Mouse (Mus musculus) ES-E14 (cell line): ENCODE data around the gene Fcrl5. TPM values are rescaled to one million over a fixed set of nuclear protein-coding genes. Genes with fewer than 3 reads are reported as not detected.

Experiments used
- DNase-seq: peaks from one replicate; pipeline ENCODE4 v3.0.0-alpha.2; 2013; ENCODE audit warnings: low read depth, low spot score
- H3K27ac ChIP-seq: 2 replicates; pipeline ENCODE4 v1.5.1; 2012; ENCODE audit warnings: low read depth, mild to moderate bottlenecking, low read length, moderate library complexity, mixed read lengths; ENCODE audit not compliant: poor library complexity, insufficient read depth, severe bottlenecking
- H3K36me3 ChIP-seq: 2 replicates; pipeline ENCODE4 v1.6.1; 2012; ENCODE audit warnings: mild to moderate bottlenecking, low read length, moderate library complexity, mixed read lengths; ENCODE audit not compliant: control insufficient read depth, poor library complexity, insufficient read depth, severe bottlenecking
- H3K4me1 ChIP-seq, 2 experiments: fragments of 150-350 bp in 1 of 2; sonication (generic) in 1 of 2; 2 replicates each; pipeline ENCODE4 v1.6.1; 2012; ENCODE audit warnings: low read length in 2 of 2, mild to moderate bottlenecking in 1 of 2, mixed read lengths in 1 of 2; ENCODE audit not compliant: control insufficient read depth in 2 of 2, insufficient read depth in 2 of 2, poor library complexity in 1 of 2
- H3K4me3 ChIP-seq, 2 experiments: fragments of 150-350 bp in 1 of 2; sonication (generic) in 1 of 2; 2 replicates each; pipeline ENCODE4 v1.5.1; 2012; ENCODE audit warnings: low read length in 2 of 2, low read depth in 1 of 2, mild to moderate bottlenecking in 1 of 2, mixed read lengths in 1 of 2; ENCODE audit not compliant: insufficient read depth in 1 of 2, poor library complexity in 1 of 2, severe bottlenecking in 1 of 2
- H3K9ac ChIP-seq: 2 replicates; pipeline ENCODE4 v1.6.1; 2012; ENCODE audit warnings: low read depth, mild to moderate bottlenecking, low read length, mixed read lengths; ENCODE audit not compliant: poor library complexity, insufficient read depth, severe bottlenecking
- H3K9me3 ChIP-seq: fragments of 150-350 bp; sonication (generic); 2 replicates; pipeline ENCODE4 v1.6.1; 2012; ENCODE audit warnings: low read depth, mild to moderate bottlenecking, low read length; ENCODE audit not compliant: control insufficient read depth, insufficient read depth
- CHD2 ChIP-seq: IDR thresholded peaks from 2 replicates; pipeline ENCODE4 v1.6.1; 2014; ENCODE audit warnings: mild to moderate bottlenecking, low read depth, low read length, inconsistent platforms
- HCFC1 ChIP-seq: IDR thresholded peaks from 2 replicates; pipeline ENCODE4 v1.6.1; 2012; ENCODE audit warnings: low read length, inconsistent platforms, borderline replicate concordance; ENCODE audit not compliant: insufficient read depth
- MAFK ChIP-seq: IDR thresholded peaks from 2 replicates; pipeline ENCODE4 v1.6.1; 2014; ENCODE audit warnings: mild to moderate bottlenecking, low read depth, low read length, inconsistent platforms; ENCODE audit not compliant: insufficient read depth
- ZC3H11A ChIP-seq: IDR thresholded peaks from 2 replicates; pipeline ENCODE4 v1.6.1; 2012; ENCODE audit warnings: low read depth, mild to moderate bottlenecking, inconsistent platforms, low read length, borderline replicate concordance
- ZNF384 ChIP-seq: IDR thresholded peaks from 2 replicates; pipeline ENCODE4 v1.6.1; 2012; ENCODE audit warnings: low read depth, low read length, inconsistent platforms
- in situ Hi-C, 2 experiments: fragments of 600-800 bp; cut with MboI; formaldehyde crosslinking; loops; one replicate each; pipeline ENCODE4 v1.15.1; 2025; ENCODE audit warnings: low sequenced_read_pairs in 2 of 2, inconsistent platforms in 1 of 2; ENCODE audit not compliant: unreplicated experiment in 2 of 2
- total RNA-seq: library from RNA; depleted of rRNA; stranded (reverse); fragments of 300-350 nt; gene quantifications from 2 replicates; pipeline ENCODE4 v1.2.3, GENCODE M21; 2012

The Fcrl5 gene
- total RNA-seq, 1 experiment: 0.45 TPM

GRCm38 (mm10) chr3:87530234-87530633, 94.7 kb downstream of the Fcrl5 start:
- TF ChIP-seq ZC3H11A (no peak), MAFK (no peak)
- no peaks in the 10 kb centered on the region for H3K9me3 ChIP-seq
- H3K4me1 ChIP-seq: peaks cover 0 to 2% of the 10 kb centered on the region in 2 experiments; a peak in 1 of 4 replicates
- H3K9ac ChIP-seq: no peak overlapping the region
- in situ Hi-C loops: no loop called here
- no peak overlapping the region for H3K27ac ChIP-seq
- no peak overlapping the region for H3K4me3 ChIP-seq
- peaks cover 33% of the 10 kb centered on the region for H3K36me3 ChIP-seq
- DNase-seq: no peak

- Histone ChIP-seq H3K4me1 (no peaks in the 10 kb centered on the region; a peak in 1 of 4 replicates), H3K9me3 (no peaks in the 10 kb centered on the region), H3K9ac (no peak overlapping the region), H3K27ac (no peak overlapping the region), H3K4me3 (no peak overlapping the region), H3K36me3 (peaks cover 43% of the 10 kb centered on the region)
- TF ChIP-seq MAFK (no peak), HCFC1 (no peak), ZNF384 (no peak), CHD2 (no peak), ZC3H11A (no peak)
- in situ Hi-C loops: no loop called here
- no peak for DNase-seq
Measured at GRCm38 (mm10) chr3:87533667-87534378, 98.2 kb downstream of the Fcrl5 start.

GRCm38 (mm10) chr3:87538034-87538433, 102.5 kb downstream of the Fcrl5 start:
- peaks cover 29% of the 10 kb centered on the region for H3K36me3 ChIP-seq

GRCm38 (mm10) chr3:87540028-87540675, 104.6 kb downstream of the Fcrl5 start:
- Histone ChIP-seq H3K9me3 (no peaks in the 10 kb centered on the region), H3K27ac (no peak overlapping the region), H3K36me3 (peaks cover 23% of the 10 kb centered on the region), H3K9ac (no peak overlapping the region), H3K4me1 (peaks cover 7 to 21% of the 10 kb centered on the region in 2 experiments; a peak in 3 of 4 replicates), H3K4me3 (no peak overlapping the region)
- in situ Hi-C loops: no loop called here
- TF ChIP-seq HCFC1 (no peak), ZNF384 (no peak), ZC3H11A (no peak), CHD2 (no peak), MAFK (no peak)
- no peak for DNase-seq

More at GRCm38 (mm10) chr3:87538034-87538433, 102.5 kb downstream of the Fcrl5 start:
- H3K27ac ChIP-seq: no peak overlapping the region
- TF ChIP-seq HCFC1 (no peak), CHD2 (no peak), MAFK (no peak), ZNF384 (no peak), ZC3H11A (no peak)
- H3K9ac ChIP-seq: no peak overlapping the region
- H3K4me1 ChIP-seq: peaks cover 7 to 18% of the 10 kb centered on the region in 2 experiments; a peak in 3 of 4 replicates
- no peaks in the 10 kb centered on the region for H3K9me3 ChIP-seq
- no peak overlapping the region for H3K4me3 ChIP-seq
- in situ Hi-C loops: no loop called here
- DNase-seq: no peak
